Mouse (Mus musculus): ENCODE measurements at regions not wholly inside any gene's neighbourhood (a gene's known extent, or its start where the extent isn't known, plus 50 kb on each side); places are given as distances from the start of the nearest gene placed in this dataset.
A peak's percentile ranks its signal among the peaks of the same experiment; 100 is the strongest.

DNA sequence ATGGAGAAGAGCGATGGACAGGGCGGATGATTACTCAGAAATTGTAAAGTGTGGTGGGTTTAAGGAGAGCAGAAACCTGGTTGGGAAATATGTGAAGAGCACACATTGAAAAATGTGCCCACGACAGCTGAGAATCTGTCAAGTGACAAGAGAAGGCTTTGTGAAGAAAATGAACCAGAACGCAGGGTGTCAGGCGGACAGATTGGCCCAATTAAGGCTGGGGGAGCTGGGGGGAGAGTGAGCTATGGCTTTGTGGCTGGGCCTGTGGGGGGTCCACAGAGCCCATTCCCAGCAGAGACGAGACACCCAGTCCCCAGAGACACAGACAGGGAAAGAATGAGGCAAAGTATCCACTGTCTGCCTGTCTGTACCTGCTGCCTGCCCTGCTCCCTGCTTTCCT, 153.3 kb downstream of the Shq1 start:
- no peak for DNase-seq

DNA sequence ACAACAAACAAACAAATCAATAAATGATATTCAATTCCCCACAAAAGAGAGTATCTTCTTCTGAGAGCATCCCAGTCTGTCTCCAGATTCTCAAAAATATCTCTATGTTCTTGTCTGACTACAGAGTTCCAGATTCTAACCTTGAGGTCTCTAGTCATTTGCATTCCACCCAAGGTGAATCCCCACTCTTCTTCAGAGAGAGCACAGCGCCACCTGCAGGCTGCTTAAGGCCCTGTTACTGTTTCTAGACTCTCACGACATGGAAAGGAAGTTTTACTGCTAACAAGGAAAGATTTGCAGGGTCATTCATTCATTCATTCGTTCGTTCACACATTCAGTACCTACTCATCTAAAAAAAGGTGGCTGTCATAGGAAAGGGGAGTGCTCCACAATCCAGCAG, 158.3 kb downstream of the Shq1 start:
- peak; percentile 52 for DNase-seq

DNA sequence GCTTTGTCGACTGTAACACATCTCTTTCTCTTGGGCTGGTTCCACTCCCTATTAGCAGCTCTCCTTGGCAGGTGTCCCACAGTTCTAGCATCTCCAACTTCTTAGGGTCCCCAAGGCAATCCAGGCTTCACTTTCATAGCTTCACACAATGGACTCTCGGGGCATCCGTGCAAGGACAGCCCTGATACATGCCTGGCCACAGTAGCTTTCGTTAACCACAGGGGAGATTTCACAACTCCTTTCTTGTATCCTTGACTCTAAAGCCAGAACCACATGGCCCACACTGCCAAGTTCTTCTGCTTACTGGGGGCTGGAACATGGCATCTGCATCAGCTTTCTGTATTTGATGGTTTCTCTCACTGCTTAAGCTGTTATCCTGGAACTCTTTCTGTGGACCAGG, 160.3 kb downstream of the Shq1 start:
- peak; percentile 62 for DNase-seq

DNA sequence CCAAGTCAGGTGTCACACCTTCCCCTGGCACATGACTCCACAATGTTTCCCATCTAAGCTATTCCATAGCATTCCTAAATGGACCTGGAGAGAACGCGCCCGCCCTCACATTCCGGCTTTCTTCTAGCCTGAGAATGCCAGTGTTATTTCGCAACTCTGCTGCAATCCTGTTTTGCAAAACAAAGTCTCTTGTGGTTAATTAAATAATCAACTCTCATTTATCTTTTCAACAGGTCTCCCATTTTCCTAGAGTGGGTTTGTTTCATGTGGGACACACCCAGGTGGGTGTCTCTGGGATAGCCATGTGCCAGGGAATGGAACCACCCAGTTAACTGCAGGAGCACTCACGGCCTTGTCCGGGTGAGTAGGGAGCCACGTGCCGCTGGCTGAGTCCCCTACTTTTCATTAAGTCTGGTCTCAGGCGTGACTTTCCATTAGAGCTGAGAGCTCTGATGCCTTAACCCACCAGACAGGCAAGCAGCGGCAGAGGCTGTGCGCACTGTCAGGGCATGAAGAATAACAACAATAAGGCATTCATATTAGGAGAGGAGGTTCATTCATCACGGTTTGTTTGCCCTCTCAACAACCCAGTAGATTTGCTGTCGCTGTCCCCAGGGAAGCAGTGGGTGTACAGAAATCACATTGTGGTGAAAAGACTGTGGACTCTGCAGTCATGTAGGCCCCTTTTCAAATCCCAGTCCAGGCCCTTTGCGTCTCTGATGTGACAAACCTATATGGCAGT, 165.3 kb downstream of the Shq1 start:
- peak; percentile 42 for DNase-seq

DNA sequence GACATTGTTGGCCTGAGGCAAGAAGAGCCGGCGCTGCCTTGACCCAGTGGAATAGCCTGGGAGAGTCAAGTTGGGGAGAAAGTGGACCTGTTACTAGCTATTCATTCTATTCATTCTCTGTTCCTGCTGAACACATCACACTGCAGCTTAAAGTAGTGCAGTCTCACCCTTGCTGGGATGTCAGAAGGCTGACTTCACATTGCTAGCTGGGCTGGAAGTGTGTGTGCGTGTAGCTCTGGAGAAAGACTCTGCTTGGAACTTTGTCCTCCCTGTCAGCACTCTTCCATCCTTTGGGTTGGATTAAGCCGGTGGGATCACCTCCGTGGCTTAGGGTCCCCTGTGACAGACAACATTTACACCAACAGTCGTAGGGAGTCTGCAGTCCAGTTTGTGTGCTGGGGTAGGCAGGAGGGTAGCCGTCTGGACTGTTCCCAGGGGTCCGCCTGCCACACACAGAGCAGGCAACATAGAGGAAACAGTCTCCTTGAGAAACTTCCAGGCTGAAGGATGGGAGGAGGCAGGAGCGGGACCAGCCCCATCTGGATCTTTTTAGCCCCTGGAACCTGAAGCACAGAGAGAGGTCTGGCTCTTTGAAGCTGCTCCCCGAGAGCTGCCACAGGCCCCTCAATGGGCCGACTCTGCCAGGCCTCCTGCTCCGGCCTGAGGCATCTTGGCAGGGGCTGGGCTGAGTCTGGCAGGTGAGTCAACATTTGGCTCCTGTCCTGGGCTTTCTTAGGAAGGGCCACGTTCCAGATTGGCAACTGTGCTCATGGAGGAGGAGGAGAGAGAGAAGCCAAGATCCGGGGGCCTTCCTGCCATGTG, 167.8 kb downstream of the Shq1 start:
- peak; percentile 92 for DNase-seq

DNA sequence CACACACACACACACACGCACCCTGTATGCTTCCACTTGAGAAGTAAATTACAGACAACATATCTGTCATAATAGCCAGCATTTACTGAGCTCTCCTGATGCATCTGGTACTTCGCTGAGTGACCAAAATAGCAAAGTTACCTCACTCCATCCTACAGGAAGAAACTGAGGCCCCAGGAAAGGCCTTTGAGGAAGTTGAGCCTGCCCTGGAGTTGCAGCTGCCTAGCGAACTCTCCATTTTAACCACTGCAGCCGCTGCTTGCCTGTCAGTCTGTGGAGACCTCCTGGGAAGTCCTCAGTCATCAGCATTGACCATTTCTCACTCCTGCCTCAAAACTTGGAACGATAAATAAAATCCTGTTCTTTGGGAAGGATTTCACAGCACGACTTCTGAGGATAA, 168.8 kb downstream of the Shq1 start:
- no peak for DNase-seq

DNA sequence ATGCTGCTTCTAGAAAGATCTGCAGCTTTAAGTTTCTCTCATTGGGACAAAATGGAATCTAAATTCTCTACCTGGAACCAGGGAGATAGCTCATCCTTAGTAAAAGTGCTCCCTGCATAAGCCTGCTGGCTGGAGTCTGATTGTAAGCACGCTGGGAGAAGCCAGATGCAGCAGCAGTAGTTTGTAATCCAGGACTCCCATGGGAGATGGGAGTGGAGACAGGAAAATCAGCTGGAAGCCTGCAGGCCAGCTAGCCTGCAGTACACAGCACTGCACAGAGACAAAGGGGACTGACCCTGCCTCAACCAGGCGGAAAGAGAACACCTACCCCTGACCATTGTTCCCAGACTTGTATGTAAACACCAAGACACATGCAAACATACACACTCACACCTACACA, 170.2 kb downstream of the Shq1 start:
- no peak for DNase-seq

DNA sequence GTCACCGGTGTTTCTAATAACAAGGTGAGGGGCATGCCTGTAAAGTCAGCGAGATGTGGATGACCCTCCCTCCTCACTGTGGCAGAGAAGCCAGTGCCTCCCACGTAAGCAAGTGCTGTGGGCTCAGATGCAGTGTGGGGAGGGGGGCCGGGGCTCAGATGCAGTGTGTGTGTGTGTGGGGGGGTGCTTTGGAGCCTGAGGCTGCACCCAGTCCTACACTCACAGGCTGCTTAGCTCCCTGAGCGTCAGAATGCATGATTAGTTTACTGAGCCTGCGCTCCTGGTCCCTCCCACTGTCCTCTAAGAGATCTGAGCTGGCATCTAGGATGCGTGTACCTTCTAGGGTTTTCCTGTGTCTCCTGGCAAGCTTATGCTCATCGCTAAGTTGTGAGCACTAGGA, 170.9 kb downstream of the Shq1 start:
- DNase-seq, result no peak

DNA sequence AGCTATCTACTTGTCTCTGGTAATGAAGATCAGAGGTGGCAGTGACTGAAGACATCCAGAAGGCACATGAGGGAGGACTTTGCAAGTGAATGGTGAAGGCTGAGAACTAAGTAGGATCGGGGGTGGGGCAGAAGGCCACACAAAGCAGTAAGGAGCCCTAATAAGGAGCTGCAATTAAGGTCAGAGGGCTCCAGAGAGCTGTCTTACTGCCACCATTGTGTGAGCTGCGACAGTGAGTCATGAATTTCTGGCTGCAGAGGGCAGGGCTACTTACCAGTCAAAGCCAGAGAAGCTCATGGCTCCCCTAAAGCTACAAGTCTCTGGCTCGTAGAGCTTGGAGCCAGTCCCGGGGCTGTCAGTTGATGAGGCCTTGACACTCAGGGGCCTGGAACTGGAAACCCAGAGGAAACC, 172.1 kb downstream of the Shq1 start:
- DNase-seq, result peak; percentile 83

DNA sequence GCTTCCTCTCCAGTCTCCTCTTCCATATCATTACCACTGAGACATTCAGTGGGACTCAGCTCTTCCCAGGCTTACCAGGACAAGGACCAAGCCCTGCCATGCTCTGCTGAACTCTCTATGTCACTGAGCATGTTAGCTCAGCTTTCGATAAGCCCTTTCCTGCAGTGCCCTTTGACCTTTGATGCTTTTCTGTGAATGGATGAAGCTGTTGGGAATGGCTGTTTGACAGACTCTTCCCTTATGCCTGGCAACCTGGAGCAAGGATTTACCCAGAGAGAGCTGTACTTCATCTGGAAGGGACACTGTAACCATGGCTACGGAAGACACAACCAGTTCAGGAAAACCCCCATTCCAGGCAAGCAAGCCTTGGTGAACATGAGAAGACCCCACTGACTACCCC, 172.8 kb downstream of the Shq1 start:
- DNase-seq, result no peak

DNA sequence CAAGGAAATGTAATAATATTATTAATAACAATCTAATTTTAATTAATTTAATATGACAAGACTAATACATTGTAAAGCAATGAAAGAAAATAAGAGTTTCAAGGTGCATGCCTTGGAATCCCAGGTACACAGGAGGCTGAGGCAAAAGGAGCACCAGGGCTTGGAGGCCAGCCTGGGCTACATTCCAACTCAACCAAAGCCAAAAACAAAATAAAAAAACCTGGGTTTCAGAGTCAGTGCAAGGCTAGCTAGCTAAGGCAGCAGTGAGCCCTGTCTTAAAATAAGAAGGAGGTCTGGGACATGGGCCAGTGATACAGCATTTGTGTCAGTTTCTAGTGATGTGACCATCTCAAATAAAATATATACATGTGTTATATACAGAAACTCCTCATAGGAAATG, 174.8 kb downstream of the Shq1 start:
- no peak for DNase-seq

DNA sequence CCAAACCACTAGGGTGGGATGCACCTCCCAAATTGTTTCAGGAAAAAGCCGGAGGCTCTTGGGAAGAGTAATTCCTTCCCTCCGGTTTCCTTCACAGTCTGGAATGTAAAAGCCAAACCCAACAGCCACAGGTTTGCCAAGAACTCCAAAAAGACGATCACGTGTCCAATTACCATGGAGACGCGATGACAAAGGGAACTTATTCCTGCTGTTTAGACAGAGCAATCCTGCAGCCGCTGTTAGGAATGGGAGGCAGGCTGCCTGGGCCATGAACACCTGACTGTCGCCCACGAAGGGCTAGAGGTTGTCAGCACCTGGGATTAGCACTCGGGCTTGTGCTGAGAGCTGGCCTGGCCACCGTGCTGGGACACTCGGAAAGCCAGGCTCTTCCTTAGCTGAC, 175.8 kb downstream of the Shq1 start:
- DNase-seq, result no peak

DNA sequence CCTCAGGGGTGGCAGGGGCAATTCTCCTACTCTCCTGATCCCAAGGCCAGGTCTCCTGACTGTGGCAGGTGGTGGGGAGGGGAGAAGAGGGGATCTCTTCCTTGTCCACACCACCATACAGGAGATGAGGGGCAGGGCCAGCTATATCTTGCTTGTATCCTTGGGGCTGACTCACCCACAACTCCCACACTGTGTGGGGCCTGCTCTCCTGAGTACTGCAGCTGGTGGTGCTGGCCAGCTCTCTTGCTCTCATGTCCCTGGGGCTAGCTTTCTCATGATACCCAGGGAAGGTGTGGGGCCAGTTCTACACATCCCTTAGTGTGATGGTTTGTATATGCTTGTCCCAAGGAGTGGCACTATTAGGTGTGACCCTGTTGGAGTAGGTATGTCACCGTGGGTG, 177.4 kb downstream of the Shq1 start:
- no peak for DNase-seq

DNA sequence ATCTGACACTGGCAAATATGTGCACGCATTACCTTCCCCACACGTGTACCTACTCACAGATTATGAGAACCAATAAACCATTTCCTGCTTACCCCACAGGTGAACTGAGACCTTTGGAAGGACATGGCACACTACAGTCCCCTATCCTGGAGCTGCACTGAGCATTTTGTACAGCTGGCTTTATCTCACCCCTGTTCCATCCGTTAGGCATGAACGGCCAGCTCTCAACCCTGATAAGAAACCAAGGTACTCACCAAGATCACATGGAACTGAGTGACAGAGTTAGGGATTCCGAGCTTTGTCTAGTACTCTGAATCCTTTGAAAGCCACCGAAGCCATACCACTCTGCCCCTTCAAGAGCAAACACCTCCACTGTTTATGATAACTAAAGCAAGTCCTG, 179.1 kb downstream of the Shq1 start:
- DNase-seq, result no peak

DNA sequence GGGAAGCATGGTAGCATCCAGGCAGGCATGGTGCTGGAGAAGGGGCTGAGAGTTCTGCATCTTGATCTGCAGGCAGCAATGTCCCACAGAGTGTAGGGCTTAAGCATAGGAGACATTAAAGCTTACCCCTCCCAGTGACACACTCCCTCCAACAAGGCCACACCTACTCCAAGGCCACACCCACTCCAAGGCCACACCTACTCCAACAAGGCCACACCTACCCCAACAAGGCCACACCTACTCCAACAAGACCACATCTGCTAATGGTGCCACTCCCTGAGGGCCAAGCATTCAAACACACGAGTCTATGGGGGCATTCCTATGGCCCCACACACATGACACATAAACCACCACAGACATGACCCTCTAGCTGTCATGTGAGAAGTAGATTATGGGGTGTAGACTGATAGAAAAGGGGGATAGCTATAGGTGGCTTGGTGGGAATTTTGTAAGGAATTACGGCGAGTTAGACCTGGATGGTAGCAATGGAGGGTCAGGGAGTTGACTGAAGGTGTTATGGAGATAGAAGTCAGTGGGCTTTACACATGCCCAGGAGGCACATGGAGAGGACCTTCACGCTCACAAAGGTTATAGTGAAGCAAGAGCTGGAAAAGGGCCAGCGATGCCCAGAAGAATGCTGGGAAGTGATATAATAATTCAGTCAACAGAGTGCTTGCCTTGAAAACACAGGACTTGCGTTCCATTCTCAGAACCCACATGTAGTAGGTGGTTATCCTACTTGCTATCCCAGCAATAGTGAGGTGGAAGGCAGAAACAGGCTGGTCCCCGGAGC, 179.8 kb downstream of the Shq1 start:
- DNase-seq, result no peak

DNA sequence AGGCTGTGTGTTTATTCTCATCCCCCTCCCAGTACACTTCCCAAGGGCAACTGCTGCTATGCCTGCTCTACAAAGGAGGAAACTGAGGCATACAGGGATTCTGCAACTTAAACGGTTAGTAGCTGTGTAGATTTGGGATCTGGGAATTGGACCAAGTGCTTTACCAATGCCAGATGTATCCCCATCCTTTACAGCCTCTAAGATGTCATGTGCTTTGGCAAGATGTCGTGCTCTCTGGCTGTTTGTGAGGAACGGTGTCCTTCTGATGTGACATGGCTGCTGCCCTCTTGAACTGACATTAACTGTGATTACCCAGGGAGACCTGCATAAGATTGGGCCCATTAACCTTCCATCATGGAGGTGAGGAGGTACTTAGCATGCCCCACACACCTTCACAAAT, 187.1 kb downstream of the Shq1 start:
- no peak for DNase-seq

DNA sequence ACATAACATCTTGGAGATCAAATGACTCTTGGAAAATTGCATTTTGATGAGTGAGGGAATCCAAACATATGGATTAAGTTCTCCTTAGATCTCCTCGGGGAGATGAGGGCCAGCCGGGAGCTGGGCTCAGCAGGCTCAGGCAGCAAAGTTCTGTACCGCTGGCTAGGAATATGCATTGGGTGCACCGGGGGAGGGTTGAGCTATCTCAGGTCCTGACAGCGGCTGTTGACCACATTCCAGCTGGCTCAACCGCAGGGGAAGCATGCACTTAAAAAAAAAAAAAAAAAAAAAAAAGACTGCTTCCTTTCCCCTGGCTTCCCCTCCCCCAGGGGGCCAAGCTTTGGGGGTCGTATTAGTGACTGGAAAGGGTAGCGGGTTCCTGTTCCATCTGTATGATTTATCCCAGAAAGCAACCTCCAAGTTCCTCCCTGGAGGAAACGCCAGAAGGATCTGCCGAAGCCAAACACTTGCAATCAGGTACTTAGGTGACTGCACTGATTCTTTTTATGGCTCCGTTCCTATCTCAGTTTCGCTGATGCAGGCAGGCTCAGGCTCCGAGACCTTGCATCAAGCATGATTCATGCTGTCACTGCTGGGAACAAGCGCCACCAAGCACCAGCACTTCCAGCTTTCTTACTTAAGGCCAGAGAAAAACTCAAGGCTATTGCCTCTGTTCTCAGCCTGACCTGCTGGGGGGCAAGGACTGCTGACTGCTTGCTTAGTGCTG, 187.7 kb downstream of the Shq1 start:
- peak; percentile 85 for DNase-seq

DNA sequence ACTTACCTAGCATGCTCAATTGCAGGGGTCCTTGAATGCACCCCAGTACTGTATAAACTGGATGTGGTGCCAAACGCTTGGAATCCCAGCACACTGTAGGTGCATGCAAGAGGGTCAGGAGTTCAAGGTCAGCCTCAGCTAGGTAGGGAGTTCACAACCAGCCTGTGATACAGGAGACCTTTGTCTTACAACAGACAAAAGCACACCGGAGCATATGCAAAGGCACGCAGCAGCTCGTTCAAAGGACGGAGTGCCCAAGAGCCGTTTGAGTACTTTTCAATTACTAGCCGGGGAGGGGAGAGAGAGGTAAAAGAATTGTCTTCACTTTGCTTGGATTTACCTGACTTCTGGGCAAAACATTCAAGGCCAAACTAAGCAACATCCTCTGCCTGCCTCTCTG, 188.4 kb downstream of the Shq1 start:
- DNase-seq, result no peak

DNA sequence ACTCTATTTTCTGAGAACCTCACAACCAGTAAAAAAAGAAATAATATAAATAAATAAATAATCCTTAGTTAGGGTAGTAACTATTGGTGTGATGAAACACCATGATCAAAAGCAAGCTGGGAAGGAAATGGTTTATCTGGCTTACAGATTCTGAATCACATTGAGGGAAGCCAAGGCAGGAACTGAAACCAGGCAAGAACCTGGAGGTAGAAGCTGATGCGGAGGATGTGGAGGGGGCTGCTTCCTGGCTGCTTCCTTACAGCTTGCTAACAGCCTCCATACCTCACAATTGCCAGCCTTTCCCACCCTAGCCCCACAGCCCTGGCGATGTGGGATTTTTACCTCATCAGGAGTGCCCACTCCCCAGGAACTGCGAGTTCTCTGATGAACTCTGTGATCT, 190.4 kb downstream of the Shq1 start:
- DNase-seq, result no peak

DNA sequence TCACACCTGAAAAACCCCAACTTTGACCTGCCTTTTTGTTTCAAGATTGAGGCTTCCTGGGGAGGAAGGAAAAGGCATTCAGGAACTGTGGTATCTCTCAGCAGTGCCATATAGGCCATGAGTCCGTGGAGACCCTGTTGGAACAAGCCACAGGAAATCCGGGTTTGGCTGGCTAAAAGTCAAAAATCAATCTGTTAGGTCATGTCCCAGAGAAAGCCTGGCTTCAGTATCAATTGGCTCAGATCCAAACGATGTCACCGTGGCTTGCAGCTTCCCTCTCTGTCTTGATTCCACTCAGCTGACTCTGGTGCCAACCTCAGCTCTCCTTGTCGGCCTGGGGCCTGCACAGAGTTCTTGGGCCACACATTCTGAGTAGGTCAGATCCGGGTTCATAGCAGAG, 191.1 kb downstream of the Shq1 start:
- peak; percentile 47 for DNase-seq

DNA sequence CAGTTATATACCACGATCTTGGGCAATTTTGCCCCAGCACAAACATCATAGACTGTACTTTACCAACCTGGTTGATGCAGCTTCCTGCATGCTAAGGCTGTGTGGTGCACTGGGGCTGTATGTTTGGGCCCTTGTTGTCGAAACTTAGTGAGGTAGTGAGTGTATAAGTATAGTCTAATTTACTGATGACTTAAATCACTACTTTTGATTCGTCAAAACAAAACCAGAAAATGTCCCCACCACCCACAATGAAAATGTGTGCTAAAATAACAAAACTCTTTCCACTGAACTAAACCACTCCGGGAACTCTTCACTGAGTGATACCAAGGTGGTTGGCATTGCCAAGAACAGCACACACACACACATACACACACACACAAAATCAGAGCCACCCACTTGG, 191.5 kb downstream of the Shq1 start:
- no peak for DNase-seq

Data from adrenal gland, adult 2 months (tissue).